Mouse (Mus musculus) megakaryocyte progenitor cell, adult 5-6 weeks (primary cell): ENCODE data around the gene Pitpnm1. TPM values are rescaled to one million over a fixed set of nuclear protein-coding genes. Genes with fewer than 3 reads are reported as not detected.

Experiments
- ATAC-seq: replicated peaks from 2 replicates; pipeline ENCODE4 v1.8.0; 2016; ENCODE audit warnings: mild to moderate bottlenecking, moderate TSS enrichment, inconsistent platforms; ENCODE audit not compliant: poor library complexity
- total RNA-seq, 2 experiments: library from RNA; stranded (forward) in 1 of 2; stranded (reverse) in 1 of 2; fragments of 157-497, 149-512 nt in 1 of 2; fragments of 200-1000 nt in 1 of 2; gene quantifications; 2 replicates each; pipeline versions ENCODE4 v1.2.3 to v1.2.4; 2015 to 2017

Pitpnm1 gene
- total RNA-seq, 2 experiments from 2014 or later, result 7.8 to 17.2 TPM

DNA sequence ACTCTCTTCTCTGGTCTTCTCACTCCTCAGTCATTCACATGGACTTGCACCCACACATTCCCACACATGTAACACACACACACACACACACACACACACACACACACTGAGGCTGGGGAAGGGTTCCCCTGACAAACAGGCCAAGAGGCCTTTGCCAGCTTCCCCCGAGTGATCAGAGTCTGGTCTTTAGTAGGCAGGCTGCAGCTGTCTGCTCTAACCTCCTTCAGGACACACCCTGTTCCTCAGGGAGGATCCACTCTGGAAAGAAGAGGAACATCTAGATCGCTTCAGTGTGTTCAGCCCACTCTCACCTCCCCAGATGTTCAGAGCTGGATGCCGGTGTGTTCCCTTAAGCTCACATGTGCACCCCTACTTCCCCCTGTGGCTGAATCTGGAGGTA, 5.5 kb upstream of the Pitpnm1 start:
- no peak for ATAC-seq

DNA sequence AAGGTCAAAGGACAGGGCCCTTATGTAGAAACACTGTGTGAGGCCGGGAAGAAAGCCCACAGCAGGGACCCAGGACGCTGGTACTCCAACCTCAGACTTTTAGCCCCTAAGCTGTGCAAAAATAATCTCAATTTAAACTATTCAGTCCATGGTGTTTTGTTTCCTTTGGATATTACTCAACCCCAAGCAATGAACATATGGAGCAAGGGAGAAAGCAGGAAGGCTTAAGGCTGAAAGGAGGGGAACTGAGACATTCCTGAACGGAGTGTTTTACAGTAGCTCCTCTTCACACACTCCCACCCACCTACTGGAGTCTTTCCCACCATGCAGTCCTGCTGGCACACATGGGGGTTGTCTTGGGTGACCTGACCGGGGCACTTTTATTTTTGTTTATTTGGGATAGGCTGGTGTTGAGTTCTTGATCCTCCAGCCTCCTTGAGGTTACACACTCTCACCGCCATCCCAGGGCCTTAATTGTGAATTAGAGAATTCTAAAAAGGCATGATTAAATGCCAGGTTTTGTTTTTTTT, 5.0 kb upstream of the Pitpnm1 start:
- ATAC-seq, result no peak

- ATAC-seq, result no peak
Observed at GRCm38 (mm10) chr19:4095802-4096201, 4.0 kb upstream of the Pitpnm1 start.

DNA sequence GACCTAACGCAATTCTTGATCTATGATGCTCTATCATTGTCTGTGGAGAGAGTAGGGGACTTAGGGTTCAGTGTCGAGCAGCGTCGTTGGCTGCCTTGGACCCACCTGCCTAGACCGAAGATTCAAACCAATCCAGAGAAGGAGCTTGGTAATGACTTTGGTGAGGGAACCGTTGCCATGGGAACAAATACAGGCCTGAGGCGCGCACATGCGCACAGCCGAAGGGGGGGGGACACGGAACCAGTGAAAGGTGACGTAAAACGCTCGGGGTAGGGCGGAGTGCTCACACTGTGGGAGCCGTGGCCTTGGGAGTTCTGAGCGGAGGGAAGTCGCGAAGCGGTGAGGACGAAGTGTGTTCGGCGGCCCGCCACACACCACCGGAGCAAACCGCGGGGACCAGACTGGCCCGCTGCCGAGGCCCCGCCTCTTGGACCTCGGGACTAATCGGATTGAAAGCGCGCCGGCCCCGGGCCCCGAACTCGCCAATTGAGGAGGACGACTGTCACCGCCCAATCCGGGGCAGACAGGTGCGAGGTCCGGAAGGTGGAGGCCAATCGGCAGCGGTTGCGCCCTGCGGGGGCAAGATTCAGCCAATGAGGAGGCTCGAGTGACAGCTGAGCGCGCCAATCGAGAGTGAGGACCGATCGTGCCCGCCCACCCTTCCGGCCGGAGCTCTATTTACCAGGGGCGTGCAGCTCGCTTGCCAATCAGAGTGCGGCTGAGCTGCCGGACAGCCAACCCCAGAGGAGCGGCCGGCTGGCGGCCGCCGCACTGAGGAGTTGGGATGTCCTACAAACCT, 3.0 kb upstream of the Pitpnm1 start, which contains the start of gene Cdk2ap2:
TSS of gene Cdk2ap2 (plus strand) at position 541 of the 799 bp plus-strand sequence.
- peak; percentile 76 for ATAC-seq

DNA sequence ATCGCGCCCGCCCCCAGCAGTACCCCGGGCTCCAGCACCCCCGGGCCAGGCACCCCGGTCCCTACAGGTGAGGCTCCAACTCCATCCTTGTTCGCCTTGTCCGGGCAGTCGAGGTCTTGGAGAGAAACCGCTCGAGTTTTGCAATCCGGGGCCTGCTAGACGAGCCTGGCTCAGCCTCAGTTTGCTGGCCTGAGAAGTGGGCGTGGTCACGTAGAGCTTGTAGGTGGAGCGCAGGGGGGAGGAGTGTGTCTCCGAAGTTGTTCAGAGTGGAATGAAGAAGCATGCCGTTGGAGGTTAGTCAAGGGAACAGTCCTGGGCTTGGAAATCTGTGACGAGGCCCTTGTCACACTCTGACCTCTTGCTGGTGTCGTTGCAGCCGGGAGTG, 2.4 kb upstream of the Pitpnm1 start:
- ATAC-seq, result peak; percentile 41

DNA sequence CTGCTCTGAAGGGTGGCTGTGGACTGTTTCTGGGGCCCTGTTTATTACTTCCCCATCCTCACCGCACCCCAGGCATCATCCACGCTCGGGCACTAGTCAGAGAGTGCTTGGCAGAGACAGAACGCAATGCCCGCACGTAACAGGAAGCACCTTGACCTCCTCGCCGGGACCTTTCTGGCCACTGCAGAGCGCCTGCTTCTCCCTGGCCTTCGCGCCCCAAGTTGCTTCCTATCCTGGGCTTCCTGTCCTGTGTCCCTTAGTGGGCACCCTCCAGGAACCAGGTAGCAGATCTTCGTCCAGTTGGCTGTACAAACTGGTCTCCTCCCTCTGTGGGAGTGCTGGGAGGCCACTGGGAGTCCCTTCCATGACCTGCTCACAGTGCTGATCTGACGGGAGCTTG, 1.4 kb upstream of the Pitpnm1 start:
- ATAC-seq, result no peak

- peak; percentile 56 for ATAC-seq
Observed at GRCm38 (mm10) chr19:4099056-4099455, 742 bp upstream of the Pitpnm1 start.

DNA sequence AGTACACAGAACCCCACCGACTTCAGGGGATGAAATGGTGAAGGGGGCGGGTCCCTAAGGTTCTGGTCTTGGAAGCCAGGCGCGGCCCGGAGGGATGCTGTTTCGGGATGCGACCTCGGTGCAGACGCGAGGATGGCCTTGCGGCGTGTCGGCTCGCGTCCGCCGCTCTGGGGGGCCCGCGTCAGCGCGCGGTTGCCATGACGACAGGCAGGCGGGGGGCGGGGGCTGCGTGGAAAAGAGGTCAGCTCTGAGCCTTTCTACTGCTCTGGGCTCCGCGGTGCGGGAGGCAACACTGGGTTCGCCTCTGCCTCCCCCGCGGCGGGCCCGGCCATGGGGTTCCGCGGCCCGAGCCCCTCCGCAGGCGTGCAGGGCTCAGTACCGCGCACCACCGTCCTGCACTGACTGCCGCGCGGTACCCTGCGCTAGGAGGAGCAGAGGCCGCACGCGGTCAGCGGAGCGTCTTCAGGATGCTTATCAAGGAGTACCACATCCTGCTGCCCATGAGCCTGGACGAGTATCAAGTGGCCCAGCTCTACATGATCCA, 992 bp downstream of the Pitpnm1 start:
- ATAC-seq, result no peak

GRCm38 (mm10) chr19:4101466-4101865, 1.7 kb downstream of the Pitpnm1 start:
- ATAC-seq, result no peak

GRCm38 (mm10) chr19:4102049-4102448, 2.3 kb downstream of the Pitpnm1 start:
- ATAC-seq, result no peak

DNA sequence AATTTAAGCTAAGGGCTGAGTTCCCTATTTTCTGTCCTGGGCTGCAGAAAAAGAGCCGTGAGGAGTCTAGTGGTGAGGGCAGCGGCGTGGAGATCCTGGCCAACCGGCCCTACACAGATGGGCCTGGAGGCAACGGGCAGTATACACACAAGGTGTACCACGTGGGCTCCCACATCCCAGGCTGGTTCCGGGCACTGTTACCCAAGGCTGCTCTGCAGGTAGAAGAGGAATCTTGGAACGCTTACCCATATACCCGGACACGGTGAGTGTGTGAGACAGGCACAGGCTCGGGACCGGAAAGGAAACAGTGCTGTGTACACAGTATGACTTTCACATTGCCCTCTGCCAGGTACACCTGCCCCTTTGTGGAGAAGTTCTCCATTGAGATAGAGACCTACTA, 2.8 kb downstream of the Pitpnm1 start:
- no peak for ATAC-seq

DNA sequence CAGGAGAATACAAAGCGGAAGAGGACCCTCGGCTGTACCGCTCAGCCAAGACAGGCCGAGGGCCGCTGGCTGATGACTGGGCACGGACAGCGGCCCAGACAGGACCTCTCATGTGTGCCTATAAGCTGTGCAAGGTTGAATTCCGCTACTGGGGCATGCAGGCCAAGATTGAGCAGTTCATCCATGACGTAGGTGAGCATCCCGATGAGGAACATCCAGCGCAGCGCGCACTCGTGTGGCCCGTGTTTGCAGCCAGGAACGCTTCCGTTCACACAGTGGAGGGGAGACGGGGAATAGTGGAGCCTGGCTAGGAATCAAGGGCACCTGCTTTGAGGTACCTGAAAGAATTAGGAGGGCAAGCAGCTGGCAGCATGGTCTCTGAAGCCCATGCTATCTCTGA, 3.5 kb downstream of the Pitpnm1 start:
- ATAC-seq, result no peak

- ATAC-seq, result no peak
Observed at GRCm38 (mm10) chr19:4103792-4104191, 4.0 kb downstream of the Pitpnm1 start.

- no peak for ATAC-seq
Observed at GRCm38 (mm10) chr19:4104675-4105194, 4.9 kb downstream of the Pitpnm1 start.

- ATAC-seq, result no peak
Observed at GRCm38 (mm10) chr19:4106654-4107053, 6.9 kb downstream of the Pitpnm1 start.

- no peak for ATAC-seq
Observed at GRCm38 (mm10) chr19:4108535-4108934, 8.7 kb downstream of the Pitpnm1 start.

DNA sequence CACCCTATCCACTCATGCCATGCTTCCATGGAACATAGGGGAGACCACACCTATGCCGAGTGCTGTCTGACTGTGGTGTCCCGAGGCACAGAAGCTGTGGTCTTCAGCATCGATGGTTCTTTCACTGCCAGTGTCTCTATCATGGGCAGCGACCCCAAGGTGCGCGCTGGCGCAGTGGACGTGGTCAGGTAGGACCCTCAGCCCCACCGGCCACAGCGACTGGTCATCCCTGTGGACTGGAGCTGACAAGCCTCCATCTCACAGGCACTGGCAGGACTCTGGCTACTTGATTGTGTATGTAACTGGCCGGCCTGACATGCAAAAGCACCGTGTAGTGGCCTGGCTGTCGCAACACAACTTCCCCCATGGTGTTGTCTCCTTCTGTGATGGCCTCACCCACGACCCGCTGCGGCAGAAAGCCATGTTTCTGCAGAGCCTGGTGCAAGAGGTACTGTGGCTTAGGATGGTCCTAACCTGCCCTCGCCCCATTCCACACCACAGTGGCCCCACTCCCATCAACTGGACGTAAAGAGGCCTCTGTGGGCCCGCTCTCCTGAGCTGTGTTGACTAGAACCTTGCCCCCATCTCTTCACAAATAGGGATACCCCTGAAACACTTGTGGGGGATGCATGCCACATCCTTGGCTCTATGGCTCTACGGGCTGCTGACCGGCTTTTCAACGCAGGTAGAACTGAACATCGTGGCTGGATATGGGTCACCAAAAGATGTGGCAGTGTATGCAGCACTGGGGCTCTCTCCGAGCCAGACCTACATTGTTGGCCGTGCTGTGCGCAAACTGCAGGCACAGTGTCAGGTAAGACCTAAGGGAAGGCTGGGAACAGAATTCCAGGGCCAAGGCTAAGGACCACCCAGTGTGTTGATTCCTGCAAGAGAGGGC, 12.5 kb downstream of the Pitpnm1 start:
- 0 out of 2 replicates have a peak, but pooled peaks have one; percentile 7 for ATAC-seq

- peak; percentile 92 for ATAC-seq
Observed at GRCm38 (mm10) chr19:4113186-4113805, 13.5 kb downstream of the Pitpnm1 start.

DNA sequence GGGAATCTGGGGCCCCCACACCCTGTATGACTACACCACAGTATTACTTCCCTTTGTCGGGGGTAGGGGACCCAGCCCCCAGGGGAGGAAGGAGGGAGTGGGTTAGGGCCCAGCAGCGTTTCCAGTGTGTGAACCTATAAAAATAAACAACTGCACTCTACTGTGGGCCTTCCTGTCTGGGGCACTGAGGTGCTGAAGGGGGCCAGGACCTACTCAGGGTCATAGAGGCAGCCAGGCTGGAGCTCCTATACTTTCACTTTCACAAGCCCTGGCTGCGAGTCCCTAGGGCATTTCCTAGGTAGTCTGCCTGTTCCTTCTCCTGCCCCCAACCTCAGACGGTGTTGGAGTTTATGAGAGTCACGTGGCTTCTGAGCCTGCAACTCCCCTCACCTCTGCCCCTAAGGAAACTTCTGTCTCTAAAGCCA, 14.0 kb downstream of the Pitpnm1 start:
- peak; percentile 35 for ATAC-seq

DNA sequence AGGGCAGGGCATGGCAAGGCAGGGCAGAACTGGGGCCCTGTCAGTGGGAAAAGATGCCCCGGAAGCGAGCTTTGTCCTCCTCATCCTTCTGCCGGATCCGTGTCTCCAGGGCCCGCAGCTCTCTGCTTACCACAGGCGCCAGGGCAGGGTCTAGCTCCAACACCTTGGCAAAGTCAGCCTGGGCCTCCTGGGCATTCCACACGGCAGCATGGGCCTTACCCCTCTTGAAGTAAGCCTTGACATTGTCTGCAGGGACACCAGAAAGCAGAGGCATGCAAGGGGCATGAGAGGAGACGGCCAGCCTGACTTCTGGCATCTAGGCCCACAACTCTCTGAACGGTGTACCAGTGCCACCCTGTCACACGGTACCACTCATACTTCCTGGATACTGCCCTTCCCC, 14.8 kb downstream of the Pitpnm1 start:
- no peak for ATAC-seq

- no peak for ATAC-seq
Observed at GRCm38 (mm10) chr19:4115144-4115543, 15.3 kb downstream of the Pitpnm1 start.
